Mouse (Mus musculus): ENCODE measurements around the gene Tmem209. TPM values are rescaled to one million over a fixed set of nuclear protein-coding genes. Genes with fewer than 3 reads are reported as not detected.
A peak's percentile ranks its signal among the peaks of the same experiment; 100 is the strongest.

Gene Tmem209
- total RNA-seq, 2 experiments from 2014 or later = 19.2 to 25.2 TPM

- no peak for DNase-seq
These were observed 28.7 kb upstream of the Tmem209 start for GRCm38 (mm10) chr6:30538240-30538639.

- no peak for DNase-seq
These were observed 25.8 kb upstream of the Tmem209 start for GRCm38 (mm10) chr6:30535340-30535739.

GRCm38 (mm10) chr6:30528800-30529199 is 19.2 kb upstream of the Tmem209 start:
- DNase-seq = no peak

- no peak for DNase-seq
These were observed 17.3 kb upstream of the Tmem209 start for GRCm38 (mm10) chr6:30526586-30527515.

GRCm38 (mm10) chr6:30525456-30526332 is 16.1 kb upstream of the Tmem209 start:
- DNase-seq = no peak

- no peak for DNase-seq
These were observed 10.8 kb upstream of the Tmem209 start for GRCm38 (mm10) chr6:30520400-30520799.

- DNase-seq = no peak
These were observed 4.7 kb upstream of the Tmem209 start for GRCm38 (mm10) chr6:30514242-30514641.

- DNase-seq = no peak
These were observed 708 bp upstream of the Tmem209 start for GRCm38 (mm10) chr6:30510291-30510690.

GRCm38 (mm10) chr6:30508824-30509223 is 759 bp downstream of the Tmem209 start:
- no peak for DNase-seq

- no peak for DNase-seq
These were observed 10.5 kb downstream of the Tmem209 start for GRCm38 (mm10) chr6:30499049-30499448.

GRCm38 (mm10) chr6:30486504-30486903 is 23.1 kb downstream of the Tmem209 start:
- DNase-seq = no peak

GRCm38 (mm10) chr6:30482908-30483307 is 26.7 kb downstream of the Tmem209 start:
- DNase-seq = no peak

GRCm38 (mm10) chr6:30479418-30479817 is 30.2 kb downstream of the Tmem209 start:
- DNase-seq = no peak

- no peak for DNase-seq
These were observed 31.8 kb downstream of the Tmem209 start for GRCm38 (mm10) chr6:30477784-30478183.

- DNase-seq = no peak
These were observed 32.3 kb downstream of the Tmem209 start for GRCm38 (mm10) chr6:30477210-30477714.

- DNase-seq = peak in 1 of 2 experiments; percentile 19
These were observed 33.4 kb downstream of the Tmem209 start for GRCm38 (mm10) chr6:30476025-30476765.

- DNase-seq = no peak
These were observed 37.9 kb downstream of the Tmem209 start for GRCm38 (mm10) chr6:30471706-30472105.

- DNase-seq = peak; percentile 27 to 51
These were observed 40.2 kb downstream of the Tmem209 start for GRCm38 (mm10) chr6:30469370-30469769.

- DNase-seq = no peak
These were observed 40.9 kb downstream of the Tmem209 start for GRCm38 (mm10) chr6:30468684-30469083.

GRCm38 (mm10) chr6:30468058-30468457 is 41.5 kb downstream of the Tmem209 start:
- DNase-seq = no peak

GRCm38 (mm10) chr6:30465586-30465985 is 44.0 kb downstream of the Tmem209 start:
- no peak for DNase-seq

GRCm38 (mm10) chr6:30462822-30463221 is 46.8 kb downstream of the Tmem209 start:
- no peak for DNase-seq
